Mouse (Mus musculus) limb, embryonic 14.5 days (tissue): ENCODE results near the gene Ttc16. TPM values are rescaled to one million over a fixed set of nuclear protein-coding genes. Genes with fewer than 3 reads are reported as not detected.

Experiments
- ATAC-seq: fragments of 200-750 bp; cut with Nextera tagmentation; 2 replicates; pipeline ENCODE4 v1.8.0; 2017; ENCODE audit warnings: low read depth, moderate number of reproducible peaks, moderate TSS enrichment; ENCODE audit not compliant: low FRiP score
- DNase-seq: peaks from one replicate; pipeline ENCODE4 v3.0.0-alpha.2; 2015; ENCODE audit warnings: low spot score
- H3K27ac ChIP-seq: fragments of 300-500 bp; sonication (generic); replicated peaks from 2 replicates; pipeline ENCODE4 v1.5.1; 2014; ENCODE audit warnings: low read depth, mild to moderate bottlenecking, low read length, moderate library complexity, mixed read lengths
- H3K27me3 ChIP-seq: fragments of 300-500 bp; sonication (generic); 2 replicates; pipeline ENCODE4 v1.6.1; 2014; ENCODE audit warnings: low read length, mixed read lengths; ENCODE audit not compliant: control insufficient read depth, insufficient read depth
- H3K36me3 ChIP-seq: fragments of 300-500 bp; sonication (generic); 2 replicates; pipeline ENCODE4 v1.6.1; 2014; ENCODE audit warnings: mild to moderate bottlenecking, low read length, moderate library complexity, mixed read lengths; ENCODE audit not compliant: control insufficient read depth, insufficient read depth
- H3K4me1 ChIP-seq: fragments of 300-500 bp; sonication (generic); 2 replicates; pipeline ENCODE4 v1.6.1; 2014; ENCODE audit warnings: antibody characterized with exemption, low read length, mixed read lengths; ENCODE audit not compliant: control insufficient read depth, insufficient read depth
- H3K4me2 ChIP-seq: fragments of 300-500 bp; sonication (generic); replicated peaks from 2 replicates; pipeline ENCODE4 v1.6.1; 2014; ENCODE audit warnings: low read depth, mild to moderate bottlenecking, low read length, moderate library complexity; ENCODE audit not compliant: severe bottlenecking
- H3K4me3 ChIP-seq: fragments of 300-500 bp; sonication (generic); replicated peaks from 2 replicates; pipeline ENCODE4 v1.5.1; 2014; ENCODE audit warnings: low read length
- H3K9ac ChIP-seq: fragments of 300-500 bp; sonication (generic); 2 replicates; pipeline ENCODE4 v1.6.1; 2014; ENCODE audit warnings: mild to moderate bottlenecking, low read depth, low read length, moderate library complexity; ENCODE audit not compliant: severe bottlenecking
- H3K9me3 ChIP-seq: fragments of 300-500 bp; sonication (generic); 2 replicates; pipeline ENCODE4 v1.6.1; 2016; ENCODE audit warnings: low read length; ENCODE audit not compliant: control insufficient read depth
- POLR2A ChIP-seq: fragments of 200-500 bp; IDR thresholded peaks from 2 replicates; pipeline ENCODE4 v1.8.0; 2012; ENCODE audit warnings: inconsistent platforms, mild to moderate bottlenecking, moderate library complexity, borderline replicate concordance; ENCODE audit not compliant: insufficient read depth, insufficient read length; ENCODE audit errors: extremely low read depth
- WGBS: fragments of 180-500 bp; shearing (Covaris S2); extraction: QIAGEN DNeasy Blood & Tissue Kit; methylation state at CpG from one replicate; pipeline ENCODE4 v1.1.7; 2014; 5-methylcytosine and 5-hydroxymethylcytosine counted together
- polyA plus RNA-seq, 2 experiments: library from polyadenylated mRNA; depleted of rRNA in 1 of 2; stranded (reverse) in 1 of 2; unstranded in 1 of 2; fragments of >200 nt; fragmentation: Nextera tagmentation in 1 of 2; extraction: Ambion mirVana in 1 of 2; gene quantifications; 2 replicates each; pipeline versions ENCODE4 v1.2.1 to v1.2.3; 2012 to 2014

The Ttc16 gene
- polyA plus RNA-seq, 2 experiments, result 0.15 to 0.47 TPM

DNA sequence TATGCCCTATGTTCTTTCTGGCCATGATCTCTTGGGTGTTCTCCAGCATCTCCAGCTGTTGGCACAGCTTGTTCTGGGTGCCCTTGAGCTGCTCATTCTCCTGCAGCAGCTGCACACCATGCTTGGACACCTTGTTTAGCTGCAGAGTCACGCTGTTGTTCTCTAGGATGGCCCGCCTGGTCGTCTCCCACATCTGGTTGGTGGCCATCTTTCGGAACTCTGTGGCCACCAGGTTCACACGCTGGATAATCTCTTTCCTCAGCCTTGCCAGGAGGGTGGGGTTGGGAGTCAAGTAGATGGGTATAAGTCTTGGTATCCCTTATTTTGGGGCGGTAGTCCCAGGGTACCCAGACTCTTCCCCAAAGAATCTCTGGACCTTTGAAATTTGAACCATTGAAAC is 4.3 kb upstream of the Ttc16 start:
- no peaks in the 10 kb centered on the region for H3K9me3 ChIP-seq
- no peaks in the 10 kb centered on the region for H3K36me3 ChIP-seq
- no peaks in the 10 kb centered on the region for H3K27me3 ChIP-seq
- 87% methylated on average over 6 of the region's 6 CpGs for WGBS
- H3K9ac ChIP-seq, result no peak overlapping the region
- H3K4me3 ChIP-seq, result no peak overlapping the region
- ATAC-seq (no peak), DNase-seq (no peak)
- no peak overlapping the region for H3K27ac ChIP-seq
- no peak for TF ChIP-seq POLR2A
- peaks cover 12% of the 10 kb centered on the region for H3K4me1 ChIP-seq
- no peak overlapping the region for H3K4me2 ChIP-seq

DNA sequence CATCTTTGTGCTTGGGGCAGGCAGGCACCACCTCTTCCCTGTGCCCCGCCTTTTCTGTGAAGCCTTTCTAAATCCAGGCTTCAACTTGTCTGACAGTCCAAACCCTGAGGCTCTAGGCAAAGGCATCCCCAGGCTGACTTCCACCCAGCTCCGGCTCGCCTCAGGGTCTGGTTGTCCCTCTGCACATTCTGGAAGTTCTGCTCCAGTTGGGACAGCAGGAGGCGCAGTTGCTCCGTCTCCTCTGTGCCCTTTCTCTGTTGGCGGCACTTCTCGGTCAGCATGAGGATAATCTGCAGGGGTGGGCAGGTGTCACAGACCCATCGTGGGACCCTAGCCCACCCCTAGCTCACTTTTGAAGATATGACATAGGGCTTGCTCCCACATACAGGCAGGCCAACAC is 3.7 kb upstream of the Ttc16 start:
- peaks cover 10% of the 10 kb centered on the region for H3K4me1 ChIP-seq
- H3K27ac ChIP-seq, result no peak overlapping the region
- TF ChIP-seq POLR2A, result no peak
- H3K4me3 ChIP-seq, result no peak overlapping the region
- H3K9me3 ChIP-seq, result no peaks in the 10 kb centered on the region
- H3K4me2 ChIP-seq, result no peak overlapping the region
- WGBS, result 14% methylated on average over 8 of the region's 8 CpGs
- no peak overlapping the region for H3K9ac ChIP-seq
- no peaks in the 10 kb centered on the region for H3K36me3 ChIP-seq
- ATAC-seq (no peak), DNase-seq (peak; percentile 55)
- H3K27me3 ChIP-seq, result no peaks in the 10 kb centered on the region

DNA sequence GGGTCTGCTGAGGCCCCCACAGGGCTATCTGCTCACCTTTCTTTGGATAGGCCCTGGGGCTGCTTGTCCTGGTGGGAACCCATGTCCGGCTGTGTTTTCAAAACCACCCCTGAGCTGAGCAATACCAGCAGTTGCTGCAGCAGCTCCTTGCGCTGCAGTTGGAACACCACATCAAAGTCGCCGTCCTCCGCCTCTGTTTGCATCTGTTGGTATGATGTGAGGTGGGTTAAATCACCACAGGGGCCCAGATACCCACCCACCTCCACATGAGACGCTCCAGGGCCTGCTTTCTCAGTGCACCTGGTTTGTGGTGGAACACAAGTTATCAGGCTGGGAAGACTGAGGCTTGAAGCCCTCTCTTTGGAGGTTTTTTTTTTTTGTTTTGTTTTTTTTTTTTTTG is 2.6 kb upstream of the Ttc16 start:
- Histone ChIP-seq H3K36me3 (no peaks in the 10 kb centered on the region), H3K4me3 (no peak overlapping the region), H3K27ac (no peak overlapping the region), H3K4me1 (peaks cover 7% of the 10 kb centered on the region), H3K4me2 (no peak overlapping the region), H3K9me3 (no peaks in the 10 kb centered on the region), H3K9ac (no peak overlapping the region), H3K27me3 (no peaks in the 10 kb centered on the region)
- WGBS, result 88% methylated on average over 6 of the region's 6 CpGs
- DNase-seq (no peak), ATAC-seq (no peak)
- TF ChIP-seq POLR2A, result no peak

DNA sequence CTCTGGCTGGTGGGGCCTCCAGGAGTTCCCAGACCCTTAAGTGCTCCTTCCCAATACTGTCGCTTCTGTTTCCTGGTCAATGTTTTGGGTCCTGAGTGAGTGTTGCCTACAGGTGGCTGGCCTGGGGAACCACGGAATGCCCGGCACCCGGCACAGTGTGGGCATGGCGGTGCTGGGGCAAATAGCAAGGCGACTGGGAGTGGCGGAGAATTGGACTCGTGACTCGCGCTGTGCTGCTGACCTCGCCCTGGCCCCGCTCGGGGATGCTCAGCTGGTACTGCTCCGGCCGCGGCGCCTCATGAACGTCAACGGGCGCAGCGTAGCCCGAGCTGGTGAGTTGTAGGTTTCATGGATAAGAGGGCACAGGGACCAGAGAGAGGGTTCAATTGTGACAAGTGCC is 759 bp upstream of the Ttc16 start:
- Histone ChIP-seq H3K4me1 (peaks cover 7% of the 10 kb centered on the region), H3K36me3 (no peaks in the 10 kb centered on the region), H3K27me3 (no peaks in the 10 kb centered on the region), H3K4me2 (peak overlapping the region; percentile 88), H3K9me3 (no peaks in the 10 kb centered on the region), H3K4me3 (peak overlapping the region; percentile 62), H3K27ac (no peak overlapping the region), H3K9ac (peak overlapping the region; percentile 50; the same call in 1 of the 2 replicates)
- ATAC-seq (no peak), DNase-seq (no peak)
- TF ChIP-seq POLR2A, result no peak
- 19% methylated on average over 22 of the region's 22 CpGs for WGBS

DNA sequence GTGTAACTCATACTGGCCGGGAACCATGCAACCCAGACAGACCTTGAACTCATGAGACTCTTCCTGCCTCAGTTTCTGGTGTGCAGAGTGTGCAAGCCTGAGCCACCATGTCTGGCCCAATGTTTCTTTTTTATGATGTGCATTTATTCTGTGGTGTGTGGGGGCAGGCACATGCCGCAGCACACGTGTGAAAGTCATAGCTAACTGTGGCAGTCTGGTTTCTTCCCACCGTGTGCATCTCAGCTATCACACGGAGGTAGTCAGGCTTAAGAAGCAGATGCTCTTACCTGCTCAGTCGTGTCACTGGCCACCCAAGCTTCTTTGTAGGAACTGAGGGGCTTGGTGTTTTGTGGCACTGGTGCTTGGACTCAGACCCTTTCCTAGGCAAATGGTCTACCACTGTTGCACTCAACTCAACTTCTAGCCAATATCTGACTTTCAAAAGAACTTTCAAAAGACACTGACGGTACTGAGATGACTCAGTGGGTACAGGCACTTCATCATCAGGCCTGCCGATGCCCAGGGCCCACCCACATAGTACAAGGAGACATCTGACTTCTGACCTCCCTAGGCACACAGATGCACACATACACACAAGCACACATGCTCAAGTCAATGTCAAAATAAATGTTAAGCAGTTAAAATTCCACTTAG is 2.7 kb downstream of the Ttc16 start:
- no peak for ATAC-seq
- Histone ChIP-seq H3K27ac (no peak overlapping the region), H3K9me3 (no peaks in the 10 kb centered on the region), H3K4me1 (peaks cover 7% of the 10 kb centered on the region), H3K9ac (no peak overlapping the region), H3K4me3 (no peak overlapping the region), H3K27me3 (no peaks in the 10 kb centered on the region), H3K36me3 (no peaks in the 10 kb centered on the region), H3K4me2 (no peak overlapping the region)
- 82% methylated on average over 8 of the region's 8 CpGs for WGBS
- TF ChIP-seq POLR2A, result no peak
- no peak for DNase-seq
